Mouse (Mus musculus) forebrain, embryonic 13.5 days (tissue): ENCODE measurements around the gene 9930022D16Rik. TPM values are rescaled to one million over a fixed set of nuclear protein-coding genes. Genes with fewer than 3 reads are reported as not detected.

ENCODE experiments used
- ATAC-seq: fragments of 200-750 bp; cut with Nextera tagmentation; 2 replicates; pipeline ENCODE4 v1.8.0; 2017
- H3K27ac ChIP-seq: fragments of 300-500 bp; sonication (generic); 2 replicates; pipeline ENCODE4 v1.5.1; 2015; ENCODE audit warnings: inconsistent platforms, mild to moderate bottlenecking, moderate library complexity
- H3K27me3 ChIP-seq: fragments of 300-500 bp; sonication (generic); 2 replicates; pipeline ENCODE4 v1.6.1; 2015; ENCODE audit warnings: mild to moderate bottlenecking, inconsistent platforms
- H3K36me3 ChIP-seq: fragments of 300-500 bp; sonication (generic); 2 replicates; pipeline ENCODE4 v1.6.1; 2015; ENCODE audit warnings: mild to moderate bottlenecking, inconsistent platforms; ENCODE audit not compliant: poor library complexity, severe bottlenecking
- H3K4me1 ChIP-seq: fragments of 300-500 bp; sonication (generic); 2 replicates; pipeline ENCODE4 v1.6.1; 2015; ENCODE audit warnings: inconsistent platforms
- H3K4me2 ChIP-seq: fragments of 300-500 bp; sonication (generic); 2 replicates; pipeline ENCODE4 v1.6.1; 2015; ENCODE audit warnings: inconsistent platforms, mild to moderate bottlenecking, moderate library complexity
- H3K4me3 ChIP-seq: fragments of 300-500 bp; sonication (generic); 2 replicates; pipeline ENCODE4 v1.5.1; 2015; ENCODE audit warnings: mild to moderate bottlenecking, inconsistent platforms
- H3K9ac ChIP-seq: fragments of 300-500 bp; sonication (generic); 2 replicates; pipeline ENCODE4 v1.6.1; 2015; ENCODE audit warnings: mild to moderate bottlenecking, inconsistent platforms
- H3K9me3 ChIP-seq: fragments of 300-500 bp; sonication (generic); replicated peaks from 2 replicates; pipeline ENCODE4 v1.6.1; 2016; ENCODE audit warnings: inconsistent platforms
- WGBS: fragments of 180-500 bp; shearing (Covaris S2); methylation state at CpG from one replicate; pipeline ENCODE4 v1.1.7; 2015; 5-methylcytosine and 5-hydroxymethylcytosine counted together
- polyA plus RNA-seq: library from polyadenylated mRNA; unstranded; fragments of >200 nt; fragmentation: Nextera tagmentation; extraction: Ambion mirVana; gene quantifications from 2 replicates; pipeline ENCODE4 v1.2.1, GENCODE M21; 2015

Gene 9930022D16Rik
- polyA plus RNA-seq, 1 experiment from 2014 or later, result not detected

DNA sequence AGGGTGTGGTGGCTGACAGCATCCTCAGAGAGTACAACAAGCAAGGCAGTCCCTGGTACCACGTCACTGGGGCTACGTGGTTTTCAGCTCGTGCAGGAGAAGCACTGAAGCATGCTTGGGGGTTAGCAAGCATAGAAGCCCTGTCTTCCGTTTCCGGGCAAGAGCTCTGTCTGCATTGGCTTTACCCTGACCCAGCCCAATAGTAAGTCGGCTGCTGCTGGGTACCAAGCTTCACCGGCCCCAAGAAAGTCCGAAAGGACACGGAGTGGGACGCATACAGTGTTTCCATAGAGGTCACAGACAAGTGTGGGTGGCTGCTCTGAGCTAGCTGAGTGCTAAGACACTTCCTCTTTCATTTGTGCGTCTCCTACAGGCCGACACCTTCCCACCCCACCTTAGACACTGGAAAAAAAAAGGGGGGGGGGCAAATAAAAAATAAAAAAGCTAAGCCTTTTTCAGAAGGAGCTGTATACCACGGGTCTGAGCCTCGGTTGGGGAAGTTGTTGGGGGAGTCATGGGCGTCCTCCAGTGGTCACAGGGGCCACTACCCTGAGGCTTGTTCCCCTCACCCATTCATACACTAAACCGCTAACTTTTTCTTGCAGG, 6.3 kb downstream of the 9930022D16Rik start:
- no peak for ATAC-seq
- Histone ChIP-seq H3K27ac (no peak overlapping the region), H3K4me2 (no peak overlapping the region)

GRCm38 (mm10) chr11:109420567-109420962, 6.8 kb downstream of the 9930022D16Rik start:
- Histone ChIP-seq H3K27me3 (no peaks in the 10 kb centered on the region), H3K36me3 (no peaks in the 10 kb centered on the region), H3K9me3 (0 out of 2 replicates have a peak, but pooled peaks cover 5% of the 10 kb centered on the region), H3K4me1 (no peaks in the 10 kb centered on the region), H3K9ac (no peak overlapping the region), H3K4me3 (no peak overlapping the region), H3K4me2 (no peak overlapping the region), H3K27ac (no peak overlapping the region)
- ATAC-seq, result no peak
- 88% methylated on average over 14 of the region's 14 CpGs for WGBS

More for the DNA sequence above, 6.3 kb downstream of the 9930022D16Rik start:
- H3K36me3 ChIP-seq, result no peaks in the 10 kb centered on the region
- no peaks in the 10 kb centered on the region for H3K27me3 ChIP-seq
- H3K9ac ChIP-seq, result no peak overlapping the region
- no peak overlapping the region for H3K4me3 ChIP-seq
- no peaks in the 10 kb centered on the region for H3K4me1 ChIP-seq
- 38% methylated on average over 16 of the region's 16 CpGs for WGBS
- H3K9me3 ChIP-seq, result 0 out of 2 replicates have a peak, but pooled peaks cover 5% of the 10 kb centered on the region

DNA sequence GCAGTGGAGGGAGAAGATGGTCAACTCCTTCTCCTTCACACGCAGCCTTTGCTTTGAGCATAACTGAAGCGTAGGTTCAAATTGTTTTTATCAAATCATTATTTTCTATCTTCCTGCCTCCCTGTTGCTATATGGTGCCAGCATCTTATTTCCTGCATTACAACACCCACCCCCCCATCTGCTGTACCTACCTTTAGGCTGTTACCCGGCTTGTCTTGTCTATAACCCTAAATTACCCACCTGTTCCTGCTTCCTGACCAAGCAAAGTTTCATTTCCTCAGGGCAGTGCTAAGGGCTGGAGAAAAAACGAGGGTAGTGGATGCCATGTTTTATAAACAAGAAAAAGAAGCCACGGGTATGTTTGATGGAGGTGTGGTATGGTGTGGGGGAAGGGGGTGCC, 7.5 kb downstream of the 9930022D16Rik start:
- H3K36me3 ChIP-seq, result no peaks in the 10 kb centered on the region
- 0 out of 2 replicates have a peak, but pooled peaks cover 5% of the 10 kb centered on the region for H3K9me3 ChIP-seq
- H3K4me3 ChIP-seq, result no peak overlapping the region
- no peak overlapping the region for H3K27ac ChIP-seq
- H3K9ac ChIP-seq, result no peak overlapping the region
- no peaks in the 10 kb centered on the region for H3K4me1 ChIP-seq
- 93% methylated on average over 5 of the region's 5 CpGs for WGBS
- H3K4me2 ChIP-seq, result no peak overlapping the region
- no peak for ATAC-seq
- no peaks in the 10 kb centered on the region for H3K27me3 ChIP-seq

- ATAC-seq, result no peak
- Histone ChIP-seq H3K27me3 (no peaks in the 10 kb centered on the region), H3K27ac (no peak overlapping the region), H3K9ac (no peak overlapping the region), H3K9me3 (0 out of 2 replicates have a peak, but pooled peaks cover 5% of the 10 kb centered on the region), H3K4me1 (peaks cover 8% of the 10 kb centered on the region), H3K36me3 (no peaks in the 10 kb centered on the region), H3K4me2 (no peak overlapping the region), H3K4me3 (no peak overlapping the region)
- 97% methylated on average over 4 of the region's 4 CpGs for WGBS
These were observed 8.5 kb downstream of the 9930022D16Rik start for GRCm38 (mm10) chr11:109422263-109422662.

GRCm38 (mm10) chr11:109423294-109423693, 9.6 kb downstream of the 9930022D16Rik start:
- 0 out of 2 replicates have a peak, but pooled peaks cover 5% of the 10 kb centered on the region for H3K9me3 ChIP-seq
- ATAC-seq, result no peak
- H3K9ac ChIP-seq, result no peak overlapping the region
- WGBS, result 70% methylated on average over 1 of the region's 1 CpGs
- no peaks in the 10 kb centered on the region for H3K27me3 ChIP-seq
- peaks cover 2% of the 10 kb centered on the region; the same call in 1 of the 2 replicates for H3K36me3 ChIP-seq
- no peak overlapping the region for H3K4me3 ChIP-seq
- H3K4me1 ChIP-seq, result peaks cover 10% of the 10 kb centered on the region
- no peak overlapping the region for H3K27ac ChIP-seq
- no peak overlapping the region for H3K4me2 ChIP-seq

DNA sequence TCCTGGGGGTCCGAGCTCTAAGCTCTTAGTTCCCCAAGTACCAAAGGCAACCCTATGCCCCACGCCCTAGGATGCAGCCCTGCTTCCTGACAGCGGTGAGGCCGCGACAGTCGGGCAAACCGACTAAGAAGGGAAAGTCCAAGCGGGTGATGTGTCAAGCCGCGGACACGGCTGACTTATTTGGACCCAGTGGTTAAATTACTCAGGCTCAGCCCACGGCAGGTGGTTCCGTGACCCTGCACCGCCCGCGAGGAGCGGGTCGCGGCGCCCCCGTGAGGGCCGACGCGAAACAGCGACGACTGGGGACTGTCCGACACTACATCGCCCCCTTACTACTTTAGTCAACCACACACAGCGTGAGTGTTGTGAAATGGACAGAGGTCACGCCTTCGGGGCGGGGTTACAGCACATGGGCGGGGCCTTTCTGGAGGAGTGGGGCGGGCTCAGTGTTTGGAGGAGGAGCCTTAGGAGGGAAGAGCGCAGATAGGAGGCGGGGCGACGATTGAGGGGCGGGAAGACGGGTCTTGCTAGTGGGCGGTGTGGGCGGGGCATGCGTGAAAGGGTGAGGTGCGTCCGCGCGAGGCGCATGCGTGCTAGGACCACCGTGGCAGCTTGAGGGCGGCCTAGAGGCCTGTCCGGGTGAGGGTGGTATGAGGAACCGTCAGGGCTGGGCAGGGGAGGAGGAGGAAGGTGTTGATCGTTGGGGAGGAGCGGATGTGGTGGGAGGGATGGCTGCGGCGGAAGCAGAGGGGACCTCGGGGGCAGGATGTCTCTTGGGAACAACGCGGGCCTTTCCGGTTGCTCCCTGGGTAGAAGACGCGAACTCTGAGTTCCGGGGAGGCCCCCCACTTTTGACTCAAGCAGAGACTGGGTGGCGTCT, 11.9 kb downstream of the 9930022D16Rik start, which contains the start of gene Amz2:
Gene Amz2, plus strand, starts transcription at position 555 of the 880 bp plus-strand sequence.
- ATAC-seq, result peak; percentile 95
- peak within 1 kb of the TSS; percentile 77 for H3K9ac ChIP-seq
- 0 out of 2 replicates have a peak, but pooled peaks cover 5% of the 10 kb centered on the region for H3K9me3 ChIP-seq
- under 1% methylated on average over 63 of the region's 65 CpGs for WGBS
- peaks cover 25% of the 10 kb centered on the region for H3K36me3 ChIP-seq
- peaks cover 10% of the 10 kb centered on the region for H3K4me1 ChIP-seq
- H3K4me3 ChIP-seq, result peak within 1 kb of the TSS; percentile 68
- H3K27me3 ChIP-seq, result no peaks in the 10 kb centered on the region
- peak within 1 kb of the TSS; percentile 87 for H3K27ac ChIP-seq
- H3K4me2 ChIP-seq, result peak within 1 kb of the TSS; percentile 69

- 0% methylated on average over 11 of the region's 11 CpGs for WGBS
- Histone ChIP-seq H3K36me3 (peaks cover 29% of the 10 kb centered on the region), H3K4me3 (peak overlapping the region; percentile 68), H3K4me2 (peak overlapping the region; percentile 69), H3K9ac (peak overlapping the region; percentile 77), H3K9me3 (0 out of 2 replicates have a peak, but pooled peaks cover 5% of the 10 kb centered on the region), H3K4me1 (peaks cover 12% of the 10 kb centered on the region), H3K27me3 (no peaks in the 10 kb centered on the region), H3K27ac (peak overlapping the region; percentile 87)
- no peak for ATAC-seq
These were observed 12.5 kb downstream of the 9930022D16Rik start for GRCm38 (mm10) chr11:109426272-109426586.

DNA sequence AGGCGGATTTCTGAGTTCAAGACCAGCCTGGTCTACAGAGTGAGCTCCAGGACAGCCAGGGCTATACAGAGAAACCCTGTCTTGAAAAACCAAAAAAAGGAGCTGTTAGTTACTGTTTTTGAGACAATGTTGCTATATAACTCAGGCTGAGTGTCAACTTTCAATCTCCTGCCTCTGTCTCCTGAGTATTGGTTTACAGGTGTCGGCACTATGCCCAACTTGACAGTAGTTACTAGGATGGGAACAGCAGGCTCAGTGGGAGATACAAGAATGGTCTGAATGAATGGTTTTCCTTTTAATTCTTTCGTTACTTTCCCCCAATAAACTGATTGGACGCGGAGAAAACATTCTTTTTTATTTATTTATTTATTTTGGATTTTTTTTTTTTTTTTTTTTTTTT, 13.6 kb downstream of the 9930022D16Rik start:
- Histone ChIP-seq H3K9ac (no peak overlapping the region), H3K36me3 (peaks cover 32% of the 10 kb centered on the region), H3K27ac (no peak overlapping the region), H3K4me1 (peaks cover 17% of the 10 kb centered on the region), H3K27me3 (no peaks in the 10 kb centered on the region), H3K9me3 (0 out of 2 replicates have a peak, but pooled peaks cover under 1% of the 10 kb centered on the region), H3K4me2 (peak overlapping the region; percentile 69; the same call in 1 of the 2 replicates), H3K4me3 (no peak overlapping the region)
- no peak for ATAC-seq
- 93% methylated on average over 5 of the region's 5 CpGs for WGBS

GRCm38 (mm10) chr11:109434233-109434798, 20.6 kb downstream of the 9930022D16Rik start:
- Histone ChIP-seq H3K9ac (no peak overlapping the region), H3K36me3 (peaks cover 68% of the 10 kb centered on the region), H3K4me2 (no peak overlapping the region), H3K27ac (no peak overlapping the region), H3K4me3 (no peak overlapping the region), H3K9me3 (no peaks in the 10 kb centered on the region), H3K4me1 (peaks cover 7% of the 10 kb centered on the region), H3K27me3 (no peaks in the 10 kb centered on the region)
- whole genome bisulfite sequencing, result 94% methylated on average over 16 of the region's 16 CpGs
- no peak for ATAC-seq

DNA sequence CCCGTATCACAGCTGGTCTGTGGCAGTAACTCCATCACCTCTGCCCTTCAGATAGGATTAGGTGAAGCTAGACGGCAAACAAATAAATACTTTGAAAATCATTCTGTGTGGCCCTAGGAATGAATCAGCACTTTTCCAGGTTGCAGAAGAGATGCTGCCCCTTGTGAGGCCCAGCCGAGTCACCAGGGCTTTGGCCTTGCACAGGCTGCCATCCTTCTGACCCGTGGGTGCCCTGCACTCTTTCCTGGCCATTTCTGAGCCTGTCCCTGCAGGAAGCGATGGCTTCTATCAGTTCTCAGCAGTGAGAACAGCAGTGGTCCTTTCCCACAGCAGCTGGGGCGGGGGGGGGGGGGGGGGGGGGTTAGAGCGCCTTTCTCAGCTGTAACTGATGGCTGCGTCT, 23.2 kb downstream of the 9930022D16Rik start:
- peaks cover 48% of the 10 kb centered on the region for H3K36me3 ChIP-seq
- no peaks in the 10 kb centered on the region for H3K9me3 ChIP-seq
- H3K4me1 ChIP-seq, result peaks cover 8% of the 10 kb centered on the region
- H3K27ac ChIP-seq, result no peak overlapping the region
- no peak overlapping the region for H3K4me2 ChIP-seq
- WGBS, result 60% methylated on average over 8 of the region's 8 CpGs
- no peak overlapping the region for H3K4me3 ChIP-seq
- no peak for ATAC-seq
- peaks cover 5% of the 10 kb centered on the region; the same call in 1 of the 2 replicates for H3K27me3 ChIP-seq
- H3K9ac ChIP-seq, result no peak overlapping the region

GRCm38 (mm10) chr11:109439209-109439608, 25.5 kb downstream of the 9930022D16Rik start:
- Histone ChIP-seq H3K4me1 (peaks cover 8% of the 10 kb centered on the region), H3K27me3 (peaks cover 5% of the 10 kb centered on the region; the same call in 1 of the 2 replicates), H3K9ac (no peak overlapping the region), H3K9me3 (no peaks in the 10 kb centered on the region), H3K4me2 (peak overlapping the region; percentile 69), H3K4me3 (no peak overlapping the region), H3K27ac (no peak overlapping the region), H3K36me3 (peaks cover 42% of the 10 kb centered on the region)
- WGBS, result 17% methylated on average over 5 of the region's 5 CpGs
- peak; percentile 55; the same call in 1 of the 2 replicates for ATAC-seq
